Comparison of ENCODE assay signal across 1 mouse cellular context in genomic region chr4:152119396-152120292, GRCm38 (mm10).
TF ChIP-seq lines count a peak whose summit lies in the region.

No protein-coding gene starts in this region.

TF ChIP-seq in MEL, 35 proteins besides CTCF, POLR2A, EP300 and RAD21:
- no peak for TF ChIP-seq TAL1 (IDR thresholded peaks at IDR 0.05; ENCODE audit: low read length)
- no peak for TF ChIP-seq ZMIZ1 (IDR thresholded peaks at IDR 0.05; ENCODE audit: low read depth, low read length)
- no peak for TF ChIP-seq RCOR1 (IDR thresholded peaks at IDR 0.05; ENCODE audit: low read depth, low read length)
- no peak for TF ChIP-seq GATA1 (IDR thresholded peaks at IDR 0.05; ENCODE audit: low read depth, low read length)
- no peak for TF ChIP-seq SMC3 (IDR thresholded peaks at IDR 0.05; ENCODE audit: low read depth, low read length)
- TF ChIP-seq MAFK (IDR thresholded peaks at IDR 0.05; ENCODE audit: borderline replicate concordance, low read depth, low read length): no peak
- TF ChIP-seq NRF1 (IDR thresholded peaks at IDR 0.05; ENCODE audit: insufficient read depth, low read depth, low read length, poor library complexity, severe bottlenecking): no peak
- TF ChIP-seq GABPA (IDR thresholded peaks at IDR 0.05; ENCODE audit: low read depth, low read length): no peak
- TF ChIP-seq SIN3A (IDR thresholded peaks at IDR 0.05; ENCODE audit: low read length): no peak
- TF ChIP-seq ELF1 (IDR thresholded peaks at IDR 0.05; ENCODE audit: low read depth, low read length): no peak
- TF ChIP-seq ZKSCAN1 (IDR thresholded peaks at IDR 0.05; ENCODE audit: low read depth, low read length): no peak
- TF ChIP-seq ZC3H11A (IDR thresholded peaks at IDR 0.05; ENCODE audit: low read depth, low read length): no peak
- TF ChIP-seq MYC (IDR thresholded peaks at IDR 0.05; ENCODE audit: low read depth, low read length): no peak
- no peak for TF ChIP-seq MYB (IDR thresholded peaks at IDR 0.05; ENCODE audit: low read depth, low read length)
- no peak for TF ChIP-seq UBTF (IDR thresholded peaks at IDR 0.05; ENCODE audit: borderline replicate concordance, insufficient read depth, low read depth, low read length)
TF ChIP-seq in MEL: peak in this region for 0.
